In genomic region chr7:41451864-41452263, GRCm38 (mm10) we compare ENCODE assay signal across 14 mouse cellular contexts. TPM values are rescaled to one million over a fixed set of nuclear protein-coding genes. Genes with fewer than 3 reads are reported as not detected.
DNase-seq lines count a peak whose midpoint lies in the region; ATAC-seq lines count a peak whose summit lies in the region.
"Had no signal": no experiment of that assay in that cellular context is flagged by ENCODE, and none has a peak within 500 bp of the region (broad histone marks: within the 10 kb centered on the region; RNA-seq: fewer than 3 reads in every experiment).

No protein-coding gene starts in this region.

- no peaks in the 10 kb centered on the region for H3K4me1 ChIP-seq in liver, embryonic 11.5 days (replicated peaks; ENCODE audit: control insufficient read depth, insufficient read depth, low read length)
- no peaks in the 10 kb centered on the region for H3K4me1 ChIP-seq in embryonic facial prominence, embryonic 12.5 days
- H3K4me1 ChIP-seq in midbrain, embryonic 10.5 days: peaks cover 3% of the 10 kb centered on the region; the same call in 1 of the 2 replicates

- no peak overlapping the region for H3K4me2 ChIP-seq in liver, embryonic 11.5 days
- no peak overlapping the region for H3K4me2 ChIP-seq in embryonic facial prominence, embryonic 12.5 days (replicated peaks)

- H3K36me3 ChIP-seq in liver, embryonic 11.5 days (ENCODE audit: control insufficient read depth, insufficient read depth, low read length): no peaks in the 10 kb centered on the region
- no peaks in the 10 kb centered on the region for H3K36me3 ChIP-seq in embryonic facial prominence, embryonic 12.5 days
- H3K36me3 ChIP-seq in midbrain, embryonic 10.5 days: no peaks in the 10 kb centered on the region

- peak; percentile 20; the same call in 1 of the 2 replicates for ATAC-seq in liver, embryonic 11.5 days (replicated peaks; ENCODE audit: low FRiP score)
- 0 out of 2 replicates have a peak, but pooled peaks have one; percentile 35 for ATAC-seq in embryonic facial prominence, embryonic 12.5 days (ENCODE audit: insufficient number of reproducible peaks, insufficient read depth, low FRiP score, low TSS enrichment)
- ATAC-seq in CD4-positive, CD25-positive, alpha-beta regulatory T cell, adult 4 months: no peak

- no peak for DNase-seq in liver, embryonic 11.5 days (ENCODE audit: low spot score)
- DNase-seq in liver: no peak
- DNase-seq in midbrain, embryonic 10.5 days (ENCODE audit: low spot score): peak; percentile 31
- no peak for DNase-seq in right cerebral cortex, adult 18-20 months
- no peak for DNase-seq in gastrocnemius, postnatal 36 days
- DNase-seq: adrenal gland, postnatal 10 days; cerebellum, adult 2 months; kidney, postnatal 14 days; lung, adult 2 months; thymus, adult 2 months had no signal

- intact Hi-C loops in gastrocnemius, postnatal 36 days (cut with DNase I): no loop called here

- H3K4me3 ChIP-seq in liver, embryonic 11.5 days (ENCODE audit: low read depth, low read length): no peak overlapping the region
- no peak overlapping the region for H3K4me3 ChIP-seq in embryonic facial prominence, embryonic 12.5 days
- H3K4me3 ChIP-seq in midbrain, embryonic 10.5 days: peak overlapping the region; percentile 14; the same call in 1 of the 2 replicates
- H3K4me3 ChIP-seq: erythroblast, embryonic 14.5 days had no signal

- WGBS in liver, embryonic 11.5 days: 17% methylated on average over 10 of the region's 10 CpGs
- WGBS in embryonic facial prominence, embryonic 12.5 days: 4% methylated on average over 10 of the region's 10 CpGs
- 5% methylated on average over 10 of the region's 10 CpGs for WGBS in midbrain, embryonic 10.5 days

- peaks cover 3% of the 10 kb centered on the region for H3K9me3 ChIP-seq in liver, embryonic 11.5 days (ENCODE audit: control insufficient read depth, low read length)
- peaks cover 8% of the 10 kb centered on the region; the same call in 1 of the 2 replicates for H3K9me3 ChIP-seq in embryonic facial prominence, embryonic 12.5 days
- peaks cover 15% of the 10 kb centered on the region; the same call in 1 of the 2 replicates for H3K9me3 ChIP-seq in midbrain, embryonic 10.5 days (replicated peaks)

- H3K27me3 ChIP-seq in liver, embryonic 11.5 days (replicated peaks; ENCODE audit: control insufficient read depth, insufficient read depth, low read length): no peaks in the 10 kb centered on the region
- no peaks in the 10 kb centered on the region for H3K27me3 ChIP-seq in embryonic facial prominence, embryonic 12.5 days
- no peaks in the 10 kb centered on the region for H3K27me3 ChIP-seq in midbrain, embryonic 10.5 days (ENCODE audit: low read depth, poor library complexity, severe bottlenecking)

- H3K27ac ChIP-seq in liver, embryonic 11.5 days (ENCODE audit: low read depth, low read length): no peak overlapping the region
- H3K27ac ChIP-seq in embryonic facial prominence, embryonic 12.5 days: no peak overlapping the region
- no peak overlapping the region for H3K27ac ChIP-seq in midbrain, embryonic 10.5 days (replicated peaks)

- H3K9ac ChIP-seq in liver, embryonic 11.5 days (ENCODE audit: low read depth, low read length): no peak overlapping the region
- H3K9ac ChIP-seq in embryonic facial prominence, embryonic 12.5 days: no peak overlapping the region

RNA-seq across cellular contexts. Expression of gene Vmn2r57, which starts 3.4 kb away (rescaled TPM):
- polyA plus RNA-seq in liver, embryonic 11.5 days (2014; fragmentation: Nextera tagmentation; extraction: Ambion mirVana): 0.07 and 0.14 TPM in 2 replicates
- 0.24 and 0.39 TPM in 2 replicates for polyA plus RNA-seq in embryonic facial prominence, embryonic 12.5 days (2016; fragmentation: Nextera tagmentation; extraction: Ambion mirVana)
- 0.21 TPM in 2 replicates for polyA plus RNA-seq in midbrain, embryonic 10.5 days (2016; fragmentation: Nextera tagmentation; extraction: Ambion mirVana)
- not detected for polyA plus RNA-seq in CD4-positive, CD25-positive, alpha-beta regulatory T cell, adult 4 months (2017; shearing (Covaris generic))
- total RNA-seq in gastrocnemius, postnatal 36 days (2021): under 1 TPM; 0.17 to 0.18 TPM
- polyA plus RNA-seq: erythroblast, embryonic 14.5 days; small intestine, adult 2 months had no signal

RNA-seq across cellular contexts. Expression of gene Gm20449, which starts 47.4 kb away (rescaled TPM):
- polyA plus RNA-seq in liver, embryonic 11.5 days (2014; fragmentation: Nextera tagmentation; extraction: Ambion mirVana): 0.07 TPM in 1 of 2 replicates, not detected in the other
- polyA plus RNA-seq in embryonic facial prominence, embryonic 12.5 days (2016; fragmentation: Nextera tagmentation; extraction: Ambion mirVana): 0.14 and 0.26 TPM in 2 replicates
- polyA plus RNA-seq in midbrain, embryonic 10.5 days (2016; fragmentation: Nextera tagmentation; extraction: Ambion mirVana): 0.04 TPM in 1 of 2 replicates, not detected in the other
- not detected for polyA plus RNA-seq in CD4-positive, CD25-positive, alpha-beta regulatory T cell, adult 4 months (2017; shearing (Covaris generic))
- total RNA-seq in gastrocnemius, postnatal 36 days (2021): not detected
- polyA plus RNA-seq: erythroblast, embryonic 14.5 days; small intestine, adult 2 months had no signal

RNA-seq across cellular contexts. Expression of gene AW146154, which starts 47.8 kb away (rescaled TPM):
- polyA plus RNA-seq in liver, embryonic 11.5 days (2014; fragmentation: Nextera tagmentation; extraction: Ambion mirVana): 6.6 and 7.9 TPM in 2 replicates
- polyA plus RNA-seq in embryonic facial prominence, embryonic 12.5 days (2016; fragmentation: Nextera tagmentation; extraction: Ambion mirVana): 12.4 and 15.1 TPM in 2 replicates
- polyA plus RNA-seq in midbrain, embryonic 10.5 days (2016; fragmentation: Nextera tagmentation; extraction: Ambion mirVana): 8.4 and 13.4 TPM in 2 replicates
- 10 to 100 TPM; 17.1 to 19.1 TPM for polyA plus RNA-seq in CD4-positive, CD25-positive, alpha-beta regulatory T cell, adult 4 months (2017; shearing (Covaris generic))
- 1 to 10 TPM; 2.7 to 3.4 TPM for total RNA-seq in gastrocnemius, postnatal 36 days (2021)
- polyA plus RNA-seq: erythroblast, embryonic 14.5 days had no signal

RNA-seq across cellular contexts. Expression of gene AI987944, which starts 58.7 kb away (rescaled TPM):
- 9.0 and 9.8 TPM in 2 replicates for polyA plus RNA-seq in liver, embryonic 11.5 days (2014; fragmentation: Nextera tagmentation; extraction: Ambion mirVana)
- polyA plus RNA-seq in embryonic facial prominence, embryonic 12.5 days (2016; fragmentation: Nextera tagmentation; extraction: Ambion mirVana): 10.0 TPM in 2 replicates
- polyA plus RNA-seq in midbrain, embryonic 10.5 days (2016; fragmentation: Nextera tagmentation; extraction: Ambion mirVana): 11.0 and 11.9 TPM in 2 replicates
- polyA plus RNA-seq in CD4-positive, CD25-positive, alpha-beta regulatory T cell, adult 4 months (2017; shearing (Covaris generic)): 10 to 100 TPM; 35.9 to 49.3 TPM
- total RNA-seq in gastrocnemius, postnatal 36 days (2021): 10 to 100 TPM in 1 of 2 experiments, 1 to 10 TPM in 1; 9.5 to 10.4 TPM
- polyA plus RNA-seq: erythroblast, embryonic 14.5 days had no signal
